Mouse (Mus musculus): ENCODE measurements around the gene Robo3.

GRCm38 (mm10) chr9:37367301-37368080, 65.6 kb downstream of the Robo3 start, which contains the start of gene Hepacam:
- TF ChIP-seq CTCF (IDR thresholded peaks at IDR 0.05; ENCODE audit: extremely low read depth, insufficient read length, insufficient replicate concordance, low read depth, low read length) = no peak
- TF ChIP-seq POLR2A (IDR thresholded peaks at IDR 0.05; ENCODE audit: low read depth, low read length) = no peak
